Comparison of ENCODE assay signal across 8 mouse cellular contexts in genomic region chr7:80074921-80075441, GRCm38 (mm10). TPM values are rescaled to one million over a fixed set of nuclear protein-coding genes. Genes with fewer than 3 reads are reported as not detected.
DNase-seq lines count a peak whose midpoint lies in the region; ATAC-seq lines count a peak whose summit lies in the region.

No protein-coding gene starts in this region.

- 32% methylated on average over 5 of the region's 5 CpGs for WGBS in kidney, embryonic 15.5 days
- 34% methylated on average over 5 of the region's 5 CpGs for WGBS in stomach, embryonic 16.5 days

- no peak overlapping the region for H3K4me2 ChIP-seq in kidney, embryonic 15.5 days
- no peak overlapping the region for H3K4me2 ChIP-seq in stomach, embryonic 16.5 days (ENCODE audit: low read depth, low read length)

- H3K27ac ChIP-seq in kidney, embryonic 15.5 days = peak overlapping the region; percentile 60
- H3K27ac ChIP-seq in stomach, embryonic 16.5 days (ENCODE audit: low read length) = peak overlapping the region; percentile 86

- peak; percentile 77 to 81 for DNase-seq in B cell, adult 2 months
- DNase-seq in MEL-GATA-1-ER (ENCODE audit: extremely low read depth, low read depth) = peak; percentile 76
- DNase-seq in lung, postnatal 14 days = peak; percentile 68
- DNase-seq in adrenal gland, adult 8-10 months = no peak
- DNase-seq in layer of hippocampus, adult 18-20 months (ENCODE audit: low spot score in 2 of 2) = no peak

- peak; percentile 70 for ATAC-seq in granulocyte monocyte progenitor cell, adult 5-6 weeks (replicated peaks; ENCODE audit: poor library complexity, severe bottlenecking)
- ATAC-seq in kidney, embryonic 15.5 days (replicated peaks; ENCODE audit: low FRiP score) = no peak
- peak; percentile 77 for ATAC-seq in stomach, embryonic 16.5 days (ENCODE audit: insufficient read depth, low FRiP score)

- no peak overlapping the region for H3K9ac ChIP-seq in kidney, embryonic 15.5 days
- peak overlapping the region; percentile 38; the same call in 1 of the 2 replicates for H3K9ac ChIP-seq in stomach, embryonic 16.5 days (ENCODE audit: low read length)

- no peak overlapping the region for H3K4me3 ChIP-seq in kidney, embryonic 15.5 days (replicated peaks)
- H3K4me3 ChIP-seq in stomach, embryonic 16.5 days (replicated peaks; ENCODE audit: low read length) = no peak overlapping the region

- H3K27me3 ChIP-seq in kidney, embryonic 15.5 days = no peaks in the 10 kb centered on the region
- H3K27me3 ChIP-seq in stomach, embryonic 16.5 days (ENCODE audit: control insufficient read depth, insufficient read depth, low read length) = no peaks in the 10 kb centered on the region

- no peaks in the 10 kb centered on the region for H3K36me3 ChIP-seq in kidney, embryonic 15.5 days
- H3K36me3 ChIP-seq in stomach, embryonic 16.5 days (ENCODE audit: control insufficient read depth, insufficient read depth, low read length) = no peaks in the 10 kb centered on the region

- peaks cover 88% of the 10 kb centered on the region for H3K4me1 ChIP-seq in kidney, embryonic 15.5 days
- peaks cover 62% of the 10 kb centered on the region for H3K4me1 ChIP-seq in stomach, embryonic 16.5 days (ENCODE audit: control insufficient read depth, insufficient read depth, low read length)

- H3K9me3 ChIP-seq in kidney, embryonic 15.5 days (replicated peaks) = no peaks in the 10 kb centered on the region
- no peaks in the 10 kb centered on the region for H3K9me3 ChIP-seq in stomach, embryonic 16.5 days (replicated peaks; ENCODE audit: control insufficient read depth, low read length)

RNA-seq across cellular contexts. Expression of gene Idh2, which starts 40.2 kb away (rescaled TPM):
- 259 and 298 TPM in 2 replicates for total RNA-seq in granulocyte monocyte progenitor cell, adult 5-6 weeks (2014; fragmentation: Nextera tagmentation)
- 338 and 368 TPM in 2 replicates for total RNA-seq in granulocyte monocyte progenitor cell, adult 5-6 weeks (2017)
- polyA plus RNA-seq in kidney, embryonic 15.5 days (2015; fragmentation: Nextera tagmentation; extraction: Ambion mirVana) = 633 and 674 TPM in 2 replicates
- polyA plus RNA-seq in stomach, embryonic 16.5 days (2015; fragmentation: Nextera tagmentation; extraction: Ambion mirVana) = 606 and 633 TPM in 2 replicates
- total RNA-seq in adrenal gland, adult 8-10 months (2022) = 100 to 1,000 TPM; 122 to 222 (median 165) TPM
- total RNA-seq in layer of hippocampus, adult 18-20 months (2021) = 10 to 100 TPM; 65.3 to 66.5 TPM

RNA-seq across cellular contexts. Expression of gene Zfp710, which starts 50.4 kb away (rescaled TPM):
- total RNA-seq in granulocyte monocyte progenitor cell, adult 5-6 weeks (2014; fragmentation: Nextera tagmentation) = 26.7 and 27.6 TPM in 2 replicates
- 13.7 and 24.3 TPM in 2 replicates for total RNA-seq in granulocyte monocyte progenitor cell, adult 5-6 weeks (2017)
- 20.1 and 20.5 TPM in 2 replicates for polyA plus RNA-seq in kidney, embryonic 15.5 days (2015; fragmentation: Nextera tagmentation; extraction: Ambion mirVana)
- polyA plus RNA-seq in stomach, embryonic 16.5 days (2015; fragmentation: Nextera tagmentation; extraction: Ambion mirVana) = 14.3 and 16.7 TPM in 2 replicates
- total RNA-seq in adrenal gland, adult 8-10 months (2022) = 10 to 100 TPM; 14.3 to 34.1 (median 25.3) TPM
- total RNA-seq in layer of hippocampus, adult 18-20 months (2021) = 10 to 100 TPM; 25.6 to 26.0 TPM

Comparison
In these comparisons a context has a peak if more than half of its experiments do, and no peak if none do; other contexts are left out.
1. DNase-seq: peak in B cell, adult 2 months (2 of 2), MEL-GATA-1-ER (single experiment) and lung, postnatal 14 days (single experiment); none in adrenal gland, adult 8-10 months (single experiment) and layer of hippocampus, adult 18-20 months (0 of 2).